13 mouse cellular contexts compared by ENCODE assay signal in the genomic region with DNA sequence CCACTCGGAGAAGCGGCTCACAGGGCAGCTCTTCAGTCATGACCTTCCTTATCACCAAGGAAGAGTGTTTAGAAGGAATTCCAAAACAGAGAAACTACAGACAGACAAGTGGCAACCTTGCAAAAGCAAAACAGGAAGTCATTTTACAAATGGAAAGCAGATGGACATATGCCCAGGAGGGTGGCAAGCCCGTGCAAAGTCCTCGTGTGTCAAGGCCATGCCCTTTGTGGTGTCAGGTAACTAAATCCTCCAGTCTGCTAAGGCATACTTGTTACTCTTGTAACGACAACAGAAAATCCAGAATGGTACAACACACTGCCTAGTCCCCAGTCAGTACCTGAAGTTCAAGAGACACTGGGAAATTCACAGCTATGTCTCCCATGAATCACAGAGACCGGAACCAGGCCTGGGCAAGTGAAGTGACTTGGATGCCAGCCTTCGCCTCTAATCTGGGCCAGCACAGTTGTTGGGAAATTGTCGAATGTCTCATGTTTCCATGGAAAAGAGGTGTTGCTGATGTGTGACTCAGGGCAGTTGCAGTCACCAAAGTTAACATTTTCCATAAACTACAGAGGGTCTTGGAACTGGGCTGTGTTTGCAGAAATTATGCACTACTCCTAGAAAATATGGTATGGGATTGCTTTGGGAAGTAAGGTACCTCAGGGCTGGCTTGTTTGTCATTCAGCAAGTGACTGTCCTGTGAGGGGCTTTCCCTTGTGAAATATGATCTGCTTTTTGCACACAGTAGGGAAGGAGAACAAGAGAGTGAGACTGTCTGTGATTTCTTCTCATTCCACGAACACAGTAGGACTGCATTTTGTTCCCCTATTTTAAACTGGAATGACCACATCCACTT. TPM values are rescaled to one million over a fixed set of nuclear protein-coding genes. Genes with fewer than 3 reads are reported as not detected.
DNase-seq lines count a peak whose midpoint lies in the region; ATAC-seq and TF ChIP-seq lines count a peak whose summit lies in the region.
"Had no signal": no experiment of that assay in that cellular context is flagged by ENCODE, and none has a peak within 500 bp of the region (broad histone marks: within the 10 kb centered on the region; RNA-seq: fewer than 3 reads in every experiment).

No protein-coding gene starts in this region.

- TF ChIP-seq CTCF in lung, embryonic 14.5 days (IDR thresholded peaks at IDR 0.05; ENCODE audit: low read depth), result no peak

- peak; percentile 94 for DNase-seq in heart, adult 11 months
- peak; percentile 7 for DNase-seq in A20 (ENCODE audit: low read depth, low spot score)
- peak; percentile 28 for DNase-seq in lung, embryonic 14.5 days
- no peak for DNase-seq in spleen, postnatal 14 days (ENCODE audit: low spot score in 2 of 2)
- no peak for DNase-seq in hindbrain, embryonic 14.5 days (ENCODE audit: low spot score)
- DNase-seq in right cerebral cortex, postnatal 10 days (ENCODE audit: low spot score in 2 of 2), result no peak
- DNase-seq: cerebellum, postnatal 36 days; thymus, adult 18-20 months had no signal

- H3K9me3 ChIP-seq in heart, embryonic 12.5 days (replicated peaks), result 0 out of 2 replicates have a peak, but pooled peaks cover 3% of the 10 kb centered on the region
- no peaks in the 10 kb centered on the region for H3K9me3 ChIP-seq in lung, embryonic 14.5 days (ENCODE audit: low read depth, low read length)
- H3K9me3 ChIP-seq in hindbrain, embryonic 14.5 days (ENCODE audit: control insufficient read depth, low read length), result no peaks in the 10 kb centered on the region
- H3K9me3 ChIP-seq: forebrain, embryonic 15.5 days; kidney, embryonic 15.5 days had no signal

- no peak overlapping the region for H3K4me3 ChIP-seq in heart, embryonic 12.5 days
- H3K4me3 ChIP-seq in lung, embryonic 14.5 days (ENCODE audit: low read depth, low read length), result no peak overlapping the region
- no peak overlapping the region for H3K4me3 ChIP-seq in hindbrain, embryonic 14.5 days (replicated peaks; ENCODE audit: low read length)
- H3K4me3 ChIP-seq: forebrain, embryonic 15.5 days; kidney, embryonic 15.5 days had no signal

- ATAC-seq in heart, embryonic 12.5 days (ENCODE audit: insufficient number of reproducible peaks, low FRiP score), result no peak
- ATAC-seq in common myeloid progenitor, adult 5-6 weeks (replicated peaks; ENCODE audit: low read depth, poor library complexity, severe bottlenecking), result 0 out of 2 replicates have a peak, but pooled peaks have one; percentile 24
- ATAC-seq in lung, embryonic 14.5 days (ENCODE audit: insufficient read depth), result no peak
- ATAC-seq in hindbrain, embryonic 14.5 days (ENCODE audit: low FRiP score), result no peak
- ATAC-seq: activated CD4-positive, CD25-positive, alpha-beta regulatory T cell, adult 4 months; forebrain, embryonic 15.5 days had no signal

- H3K27me3 ChIP-seq in heart, embryonic 12.5 days (replicated peaks), result no peaks in the 10 kb centered on the region
- H3K27me3 ChIP-seq in lung, embryonic 14.5 days (ENCODE audit: insufficient read depth, low read length), result no peaks in the 10 kb centered on the region
- no peaks in the 10 kb centered on the region for H3K27me3 ChIP-seq in hindbrain, embryonic 14.5 days (ENCODE audit: control insufficient read depth, insufficient read depth, low read length)
- H3K27me3 ChIP-seq: forebrain, embryonic 15.5 days; kidney, embryonic 15.5 days had no signal

- no peak overlapping the region for H3K9ac ChIP-seq in heart, embryonic 12.5 days
- H3K9ac ChIP-seq in lung, embryonic 14.5 days, result no peak overlapping the region
- no peak overlapping the region for H3K9ac ChIP-seq in hindbrain, embryonic 14.5 days
- H3K9ac ChIP-seq: forebrain, embryonic 15.5 days; kidney, embryonic 15.5 days had no signal

- peaks cover 26% of the 10 kb centered on the region for H3K4me1 ChIP-seq in heart, embryonic 12.5 days (replicated peaks)
- H3K4me1 ChIP-seq in lung, embryonic 14.5 days (ENCODE audit: insufficient read depth), result no peaks in the 10 kb centered on the region; the same call in 1 of the 2 replicates
- H3K4me1 ChIP-seq in hindbrain, embryonic 14.5 days (replicated peaks; ENCODE audit: control insufficient read depth, insufficient read depth, low read length), result peaks cover 32% of the 10 kb centered on the region

- no peak overlapping the region for H3K27ac ChIP-seq in heart, embryonic 12.5 days (ENCODE audit: poor library complexity, severe bottlenecking)
- no peak overlapping the region for H3K27ac ChIP-seq in lung, embryonic 14.5 days (ENCODE audit: low read depth)
- H3K27ac ChIP-seq in hindbrain, embryonic 14.5 days, result no peak overlapping the region
- H3K27ac ChIP-seq: forebrain, embryonic 15.5 days; kidney, embryonic 15.5 days had no signal

- H3K4me2 ChIP-seq in heart, embryonic 12.5 days, result no peak overlapping the region
- no peak overlapping the region for H3K4me2 ChIP-seq in lung, embryonic 14.5 days
- no peak overlapping the region for H3K4me2 ChIP-seq in hindbrain, embryonic 14.5 days (replicated peaks)
- H3K4me2 ChIP-seq: forebrain, embryonic 15.5 days; kidney, embryonic 15.5 days had no signal

- no peaks in the 10 kb centered on the region for H3K36me3 ChIP-seq in heart, embryonic 12.5 days
- no peaks in the 10 kb centered on the region for H3K36me3 ChIP-seq in lung, embryonic 14.5 days (ENCODE audit: insufficient read depth)
- H3K36me3 ChIP-seq in hindbrain, embryonic 14.5 days (replicated peaks; ENCODE audit: control insufficient read depth, insufficient read depth), result no peaks in the 10 kb centered on the region
- H3K36me3 ChIP-seq: forebrain, embryonic 15.5 days; kidney, embryonic 15.5 days had no signal

- 50% methylated on average over 9 of the region's 9 CpGs for WGBS in heart, embryonic 12.5 days
- 45% methylated on average over 9 of the region's 9 CpGs for WGBS in lung, embryonic 14.5 days
- 85% methylated on average over 9 of the region's 9 CpGs for WGBS in hindbrain, embryonic 14.5 days

RNA-seq across cellular contexts. Expression of a gene that starts 24.9 kb away (rescaled TPM):
- 69.7 and 71.7 TPM in 2 replicates for polyA plus RNA-seq in heart, embryonic 12.5 days (2016; fragmentation: Nextera tagmentation; extraction: Ambion mirVana)
- total RNA-seq in common myeloid progenitor, adult 5-6 weeks (2017), result 24.6 and 25.1 TPM in 2 replicates
- 83.5 and 88.0 TPM in 2 replicates for polyA plus RNA-seq in lung, embryonic 14.5 days (2014; fragmentation: Nextera tagmentation; extraction: Ambion mirVana)
- 99.5 and 103 TPM in 2 replicates for polyA plus RNA-seq in hindbrain, embryonic 14.5 days (2014; fragmentation: Nextera tagmentation; extraction: Ambion mirVana)

Comparison
In these comparisons a context has a peak if more than half of its experiments do, and no peak if none do; other contexts are left out.
1. DNase-seq: peak in heart, adult 11 months (single experiment), A20 (single experiment) and lung, embryonic 14.5 days (single experiment); none in spleen, postnatal 14 days (0 of 2), hindbrain, embryonic 14.5 days (single experiment) and right cerebral cortex, postnatal 10 days (0 of 2).